Mouse (Mus musculus) MEL (cell line): Measurements from ENCODE around the gene Gm49392.

Experiments
- GATA1 ChIP-seq: IDR thresholded peaks from 2 replicates; pipeline ENCODE4 v1.6.1; 2011; ENCODE audit warnings: low read depth, low read length, improper control_type of control experiment
- MAFK ChIP-seq: IDR thresholded peaks from 2 replicates; pipeline ENCODE4 v1.6.1; 2011; ENCODE audit warnings: low read depth, mild to moderate bottlenecking, low read length, improper control_type of control experiment, borderline replicate concordance
- MAX ChIP-seq: IDR thresholded peaks from 2 replicates; pipeline ENCODE4 v1.6.1; 2011; ENCODE audit warnings: low read length, improper control_type of control experiment
- MXI1 ChIP-seq: IDR thresholded peaks from 2 replicates; pipeline ENCODE4 v1.6.1; 2011; ENCODE audit warnings: mild to moderate bottlenecking, low read depth, low read length, improper control_type of control experiment
- MYB ChIP-seq: IDR thresholded peaks from 2 replicates; pipeline ENCODE4 v1.6.1; 2011; ENCODE audit warnings: mild to moderate bottlenecking, low read depth, low read length, improper control_type of control experiment
- NELFE ChIP-seq: IDR thresholded peaks from 2 replicates; pipeline ENCODE4 v1.6.1; 2011; ENCODE audit warnings: low read depth, low read length, improper control_type of control experiment
- POLR2A ChIP-seq, 2 experiments: IDR thresholded peaks; 2 replicates each; pipeline ENCODE4 v1.6.1; 2011 to 2012; ENCODE audit warnings: low read length in 2 of 2, mild to moderate bottlenecking in 2 of 2, control low read depth in 1 of 2, improper control_type of control experiment in 1 of 2, low read depth in 1 of 2, moderate library complexity in 1 of 2; ENCODE audit not compliant: control insufficient read depth in 1 of 2, insufficient read depth in 1 of 2, poor library complexity in 1 of 2
- RCOR1 ChIP-seq: IDR thresholded peaks from 2 replicates; pipeline ENCODE4 v1.6.1; 2012; ENCODE audit warnings: low read depth, mild to moderate bottlenecking, inconsistent platforms, low read length, improper control_type of control experiment
- ZMIZ1 ChIP-seq: IDR thresholded peaks from 2 replicates; pipeline ENCODE4 v1.6.1; 2012; ENCODE audit warnings: low read depth, mild to moderate bottlenecking, inconsistent platforms, low read length, improper control_type of control experiment, moderate library complexity
- ZNF384 ChIP-seq: IDR thresholded peaks from 2 replicates; pipeline ENCODE4 v1.6.1; 2012; ENCODE audit warnings: low read depth, mild to moderate bottlenecking, inconsistent platforms, low read length, improper control_type of control experiment

DNA sequence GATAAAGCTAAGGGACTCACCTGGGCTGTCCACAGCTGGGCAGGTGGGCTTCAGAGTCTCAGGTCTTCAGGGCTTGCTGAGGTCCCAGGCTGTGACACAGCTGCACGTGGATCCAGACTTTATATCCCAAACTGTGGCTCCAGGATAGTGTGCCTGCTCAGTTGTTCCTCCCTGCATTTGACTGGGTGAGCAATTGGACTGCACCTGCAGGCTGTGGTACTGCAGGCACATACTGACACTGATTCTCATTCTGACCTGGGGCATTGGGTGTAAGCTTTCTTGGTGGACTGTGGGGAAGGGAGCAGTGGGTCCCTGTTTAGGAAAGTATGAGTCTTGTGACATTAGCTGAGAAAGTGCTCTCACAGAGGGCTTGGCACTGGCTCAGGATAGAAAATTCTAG lies 93.9 kb downstream of the Gm49392 start, which contains the start of gene Ctsll3:
- TF ChIP-seq ZNF384 (no peak), POLR2A (IDR thresholded peaks at IDR 0.05; ENCODE audit: control insufficient read depth in 1 of 2, insufficient read depth in 1 of 2, low read depth in 1 of 2, low read length in 2 of 2, poor library complexity in 1 of 2) (no peak), MYB (no peak), MAX (no peak), GATA1 (no peak), MAFK (no peak), RCOR1 (no peak), MXI1 (no peak), NELFE (no peak), ZMIZ1 (no peak)
